Mouse (Mus musculus) erythroid progenitor cell, adult 5-6 weeks (primary cell): Measurements from ENCODE around the gene 1110051M20Rik. TPM values are rescaled to one million over a fixed set of nuclear protein-coding genes. Genes with fewer than 3 reads are reported as not detected.

Experiments
- ATAC-seq: replicated peaks from 2 replicates; pipeline ENCODE4 v1.8.0; 2016; ENCODE audit warnings: moderate number of reproducible peaks, mild to moderate bottlenecking, moderate TSS enrichment, inconsistent platforms; ENCODE audit not compliant: poor library complexity, low FRiP score, severe bottlenecking
- total RNA-seq, 2 experiments: library from RNA; stranded (forward) in 1 of 2; stranded (reverse) in 1 of 2; fragments of 150-400 nt in 1 of 2; fragments of 186-747, 209-891 nt in 1 of 2; gene quantifications; 2 replicates each; pipeline versions ENCODE4 v1.2.3 to v1.2.4; 2015 to 2017; ENCODE audit warnings: low replicate concordance in 2 of 2

1110051M20Rik gene
- total RNA-seq, 2 experiments from 2014 or later, result 1.2 to 3.8 TPM

DNA sequence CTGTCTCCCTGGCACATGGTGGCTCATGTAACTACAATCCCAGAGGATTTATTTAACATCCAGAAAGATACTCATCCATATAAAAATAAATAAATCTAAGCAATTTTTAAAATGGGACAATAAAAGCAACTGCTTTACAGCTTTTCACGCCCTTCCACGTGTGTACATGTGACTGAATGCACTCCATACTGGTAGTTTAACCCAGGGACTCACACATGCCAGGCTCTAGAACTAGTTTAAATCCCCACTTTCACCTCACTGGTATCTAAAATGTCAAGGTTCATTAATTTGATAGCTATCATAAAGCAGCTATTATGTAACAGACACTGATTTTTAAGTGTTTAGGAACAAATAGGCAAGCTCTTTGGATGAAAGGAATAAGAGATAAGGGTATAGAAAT is 122.6 kb downstream of the 1110051M20Rik start:
- ATAC-seq, result no peak

GRCm38 (mm10) chr2:91320559-91321529 is 123.7 kb downstream of the 1110051M20Rik start:
- no peak for ATAC-seq

- no peak for ATAC-seq
These were observed 130.3 kb downstream of the 1110051M20Rik start for GRCm38 (mm10) chr2:91314184-91314583.

- ATAC-seq, result no peak
These were observed 131.8 kb downstream of the 1110051M20Rik start for GRCm38 (mm10) chr2:91312578-91313311.

GRCm38 (mm10) chr2:91309546-91309945 is 135.0 kb downstream of the 1110051M20Rik start:
- no peak for ATAC-seq

GRCm38 (mm10) chr2:91308680-91309079 is 135.8 kb downstream of the 1110051M20Rik start:
- no peak for ATAC-seq

DNA sequence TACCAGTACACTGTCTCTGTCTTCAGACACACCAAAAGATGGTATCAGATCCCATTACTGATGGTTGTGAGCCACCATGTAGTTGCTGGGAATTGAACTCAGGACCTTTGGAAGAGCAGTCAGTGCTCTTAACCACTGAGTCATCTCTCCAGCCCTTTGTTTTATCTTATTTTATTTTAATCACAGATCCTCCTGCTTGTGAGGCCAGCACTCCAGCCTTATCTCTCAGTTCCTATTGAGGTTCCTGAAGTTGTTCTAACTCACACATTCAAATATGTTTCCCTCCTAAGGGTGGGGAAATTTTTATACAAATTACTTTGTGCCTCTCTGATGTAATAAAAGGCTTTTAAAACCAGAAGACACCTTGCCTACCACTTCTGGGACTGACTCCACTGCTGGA is 137.9 kb downstream of the 1110051M20Rik start:
- no peak for ATAC-seq

DNA sequence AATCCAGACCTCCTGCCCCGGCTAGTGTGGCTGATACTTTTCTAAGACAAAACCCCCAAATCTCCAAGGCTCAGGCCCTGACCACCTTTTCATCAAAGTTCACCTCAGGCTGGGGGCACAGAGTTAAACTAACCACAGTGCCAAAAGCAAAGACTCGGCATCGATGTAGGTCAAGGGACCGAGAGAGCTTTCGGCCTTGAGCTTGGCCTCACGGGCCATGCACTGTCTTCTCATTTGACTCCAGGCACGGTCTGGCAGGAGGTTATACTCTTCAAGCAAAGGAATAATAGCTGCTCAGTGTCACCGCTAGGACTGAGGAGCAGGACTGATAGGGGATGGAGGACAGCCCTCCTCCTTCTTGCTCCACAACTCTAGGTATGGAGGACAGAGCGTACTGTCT is 138.6 kb downstream of the 1110051M20Rik start:
- ATAC-seq, result no peak

GRCm38 (mm10) chr2:91302845-91303244 is 141.7 kb downstream of the 1110051M20Rik start:
- ATAC-seq, result no peak

GRCm38 (mm10) chr2:91301836-91302235 is 142.7 kb downstream of the 1110051M20Rik start:
- no peak for ATAC-seq

DNA sequence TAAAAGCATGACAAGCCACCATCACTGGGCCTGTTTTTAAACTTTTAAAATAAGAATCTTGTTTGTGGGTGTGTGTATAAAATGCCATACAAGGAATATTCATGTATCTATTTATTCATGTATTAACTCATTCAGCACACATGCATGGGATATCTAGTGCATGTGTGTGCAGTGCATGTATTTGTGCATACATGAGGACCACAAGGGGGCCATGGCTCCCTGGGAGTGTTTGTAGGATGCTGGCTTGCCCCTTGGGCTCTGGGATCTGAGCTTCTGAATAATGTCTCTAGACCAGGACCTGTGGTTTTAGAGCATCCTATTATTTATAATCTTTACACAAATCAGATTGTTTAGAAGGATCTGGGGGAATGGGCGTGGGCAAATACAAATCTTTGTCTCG is 143.7 kb downstream of the 1110051M20Rik start:
- ATAC-seq, result no peak

DNA sequence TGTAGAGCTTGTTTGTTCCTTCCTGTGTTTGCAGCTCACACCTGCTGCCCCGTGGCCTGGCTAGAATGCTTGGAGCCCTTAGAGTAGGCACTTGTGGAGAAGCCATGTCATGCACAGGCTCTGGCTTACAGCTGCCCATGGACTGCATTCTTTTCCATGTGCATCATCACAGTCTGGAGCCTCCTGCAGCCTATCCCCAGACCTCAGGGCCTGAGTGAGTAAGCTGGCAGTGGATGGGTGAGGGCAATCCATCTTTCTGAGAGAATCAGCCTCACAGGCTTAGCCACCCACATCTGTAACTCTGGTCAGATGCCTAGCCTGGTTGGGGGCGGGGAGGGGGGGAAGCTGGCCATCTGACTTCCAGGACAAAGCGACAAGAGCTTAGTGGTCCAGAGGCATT is 145.3 kb downstream of the 1110051M20Rik start:
- ATAC-seq, result no peak

DNA sequence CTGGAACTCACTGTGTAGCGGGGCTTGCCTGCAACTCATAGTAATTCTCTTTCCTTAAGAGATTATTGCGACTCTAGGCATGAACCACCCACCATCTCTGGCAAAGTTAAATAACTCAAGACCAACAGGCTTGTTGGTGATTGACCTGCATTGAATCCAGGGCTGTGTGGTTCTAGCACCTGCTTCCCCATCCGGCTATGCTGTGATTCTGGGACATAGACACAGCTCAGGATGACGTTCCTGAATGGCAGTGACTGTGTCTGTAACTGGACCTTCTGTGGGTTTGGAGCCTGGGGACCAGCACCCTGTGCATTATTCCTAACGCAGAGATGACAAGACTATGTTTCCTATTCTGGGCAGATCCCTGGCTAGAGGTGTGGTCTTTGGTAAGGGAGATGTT is 148.6 kb downstream of the 1110051M20Rik start:
- no peak for ATAC-seq

- ATAC-seq, result no peak
These were observed 150.3 kb downstream of the 1110051M20Rik start for GRCm38 (mm10) chr2:91294226-91294625.

DNA sequence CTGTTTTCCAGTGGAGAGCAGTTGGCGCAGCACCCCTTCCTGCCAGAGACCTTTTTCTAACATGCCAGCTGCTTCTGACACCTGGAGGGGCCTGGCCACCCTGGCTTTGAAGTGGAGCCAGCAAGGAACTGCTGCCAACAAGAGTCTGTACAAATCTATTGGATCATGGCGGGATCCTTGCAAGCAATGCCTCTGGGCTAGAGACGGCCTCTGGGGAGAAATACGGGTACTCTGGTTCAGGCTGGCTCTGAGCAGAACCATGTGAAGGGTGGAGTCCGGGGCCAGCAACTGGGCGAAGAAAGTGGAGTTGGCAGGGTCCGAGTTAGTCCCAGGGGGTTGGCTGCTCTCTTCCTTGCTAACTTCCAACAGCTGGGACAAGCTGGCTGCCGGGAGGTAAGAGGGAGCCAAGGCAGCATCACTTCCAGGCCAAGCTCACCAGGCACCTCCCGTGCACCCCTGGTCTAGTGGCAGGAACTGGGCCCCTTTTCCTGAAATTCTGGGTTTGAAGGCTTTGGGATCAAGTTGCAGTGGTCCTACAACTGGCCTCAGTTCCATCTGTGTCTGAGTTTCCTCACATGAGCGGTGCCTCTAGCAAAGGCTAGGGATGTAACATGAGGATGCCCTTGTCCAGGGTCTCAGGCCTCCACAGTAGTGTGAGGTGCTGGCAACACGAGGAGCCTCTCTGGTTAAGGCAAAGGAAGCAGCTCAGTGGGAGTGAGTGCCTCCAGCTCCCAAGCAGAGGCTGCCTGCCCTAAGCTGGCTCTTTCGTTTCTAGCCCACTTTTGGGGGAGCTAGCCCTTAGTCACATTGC is 153.1 kb downstream of the 1110051M20Rik start:
- no peak for ATAC-seq

DNA sequence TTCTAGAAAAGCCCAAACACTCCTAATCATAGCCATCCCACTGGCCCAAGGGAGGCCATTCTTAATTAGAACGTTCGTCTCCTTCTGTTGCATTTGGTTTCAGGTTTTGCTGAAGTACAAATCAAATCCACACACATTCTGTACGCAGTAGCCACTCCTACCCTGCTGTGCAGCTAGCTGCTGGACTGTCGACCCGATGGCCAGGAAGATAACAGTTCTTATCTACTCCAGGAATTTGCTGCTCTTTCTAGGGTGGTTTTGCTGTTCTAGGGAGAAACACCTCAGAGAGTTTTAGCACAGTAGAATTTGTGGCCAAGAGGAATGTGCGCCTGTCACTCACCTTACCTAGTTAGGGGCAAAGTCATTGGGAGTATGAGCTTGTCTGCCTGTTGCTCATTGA is 156.9 kb downstream of the 1110051M20Rik start:
- no peak for ATAC-seq

GRCm38 (mm10) chr2:91285885-91286505 is 158.5 kb downstream of the 1110051M20Rik start:
- peak; percentile 64 for ATAC-seq

- ATAC-seq, result no peak
These were observed 159.9 kb downstream of the 1110051M20Rik start for GRCm38 (mm10) chr2:91284375-91285199.

DNA sequence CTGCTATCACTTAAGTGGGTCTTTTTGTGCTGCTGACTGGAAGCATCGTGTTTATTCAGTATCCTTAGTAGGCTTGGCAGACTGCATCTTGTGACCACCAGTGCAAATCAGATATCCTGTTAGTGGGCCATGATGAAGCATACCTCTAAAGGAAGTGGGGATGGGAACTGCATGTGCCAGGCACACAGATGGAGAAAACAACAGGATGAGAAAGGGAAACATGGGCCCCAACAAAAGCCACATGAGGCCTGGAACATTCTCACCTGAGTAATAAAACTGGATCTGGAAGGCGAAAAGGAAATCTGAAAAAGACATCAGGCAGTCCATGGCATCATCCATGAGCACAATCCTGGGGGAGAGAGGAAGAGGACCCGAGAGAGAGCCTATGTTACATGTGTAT is 160.5 kb downstream of the 1110051M20Rik start:
- no peak for ATAC-seq
